Comparison of ENCODE assay signal across 24 mouse cellular contexts in genomic region chr17:73946856-73947255, GRCm38 (mm10). TPM values are rescaled to one million over a fixed set of nuclear protein-coding genes. Genes with fewer than 3 reads are reported as not detected.
DNase-seq lines count a peak whose midpoint lies in the region; TF ChIP-seq lines count a peak whose summit lies in the region.
"Had no signal": no experiment of that assay in that cellular context is flagged by ENCODE, and none has a peak within 500 bp of the region (broad histone marks: within the 10 kb centered on the region; RNA-seq: fewer than 3 reads in every experiment).

No protein-coding gene starts in this region.

- H3K9ac ChIP-seq in liver, adult 2 months (ENCODE audit: low read depth, low read length): no peak overlapping the region
- H3K9ac ChIP-seq: forebrain, embryonic 13.5 days; hindbrain, embryonic 15.5 days; kidney, embryonic 15.5 days; stomach, embryonic 15.5 days had no signal

- no peak for TF ChIP-seq CTCF in gastrocnemius, adult 2 months (IDR thresholded peaks at IDR 0.05)
- TF ChIP-seq CTCF in liver, adult 2 months (IDR thresholded peaks at IDR 0.05; ENCODE audit: low read depth, low read length): no peak

- H3K36me3 ChIP-seq in liver, adult 2 months (ENCODE audit: control insufficient read depth, insufficient read depth, low read length): peaks cover 13% of the 10 kb centered on the region
- H3K36me3 ChIP-seq: G1E; hindbrain, embryonic 15.5 days; kidney, embryonic 15.5 days; stomach, embryonic 15.5 days had no signal

- H3K27ac ChIP-seq in gastrocnemius, adult 2 months: peak overlapping the region; percentile 86
- H3K27ac ChIP-seq in liver, adult 2 months (replicated peaks; ENCODE audit: insufficient read depth, low read depth, low read length): peak overlapping the region; percentile 50
- H3K27ac ChIP-seq in brown adipose tissue, adult 24 weeks (replicated peaks; ENCODE audit: low read depth, low read length): peak overlapping the region; percentile 79
- H3K27ac ChIP-seq: forebrain, embryonic 13.5 days; hindbrain, embryonic 15.5 days; kidney, embryonic 15.5 days; left cerebral cortex, adult 2 months; stomach, embryonic 15.5 days had no signal

- DNase-seq in gastrocnemius, adult 2 months: no peak
- DNase-seq in gastrocnemius, adult 8-10 months (ENCODE audit: low spot score in 2 of 2): no peak
- no peak for DNase-seq in liver, adult 2 months (ENCODE audit: extremely low read depth, low read depth, low spot score)
- DNase-seq in liver (no peak), adipocyte (ENCODE audit: low spot score) (peak; percentile 83)
- no peak for DNase-seq in urinary bladder, adult 2 months (ENCODE audit: low spot score)
- no peak for DNase-seq in thymus, postnatal 14 days
- DNase-seq: B cell, adult 2 months; cerebellum, adult 8-10 months; cerebellum, postnatal 36 days; embryo, embryonic 11 days; gastrocnemius, postnatal 10 days; lung, postnatal 36 days; midbrain, embryonic 14.5 days; right cerebral cortex, postnatal 25 days; thymus, postnatal 36 days had no signal

- H3K79me2 ChIP-seq in liver, adult 2 months (ENCODE audit: control insufficient read depth, insufficient read depth, low read length): peaks cover 10% of the 10 kb centered on the region; the same call in 1 of the 2 replicates

- no peaks in the 10 kb centered on the region for H3K27me3 ChIP-seq in liver, adult 2 months (ENCODE audit: control insufficient read depth, insufficient read depth, low read length)
- H3K27me3 ChIP-seq: CH12.LX; forebrain, embryonic 13.5 days; hindbrain, embryonic 15.5 days; kidney, embryonic 15.5 days; stomach, embryonic 15.5 days had no signal

- peaks cover 32% of the 10 kb centered on the region for H3K4me1 ChIP-seq in liver, adult 2 months (ENCODE audit: control insufficient read depth, insufficient read depth, low read length)
- peaks cover 29% of the 10 kb centered on the region for H3K4me1 ChIP-seq in brown adipose tissue, adult 24 weeks (ENCODE audit: control insufficient read depth, insufficient read depth, insufficient read length, low read length)
- H3K4me1 ChIP-seq: forebrain, embryonic 13.5 days; hindbrain, embryonic 15.5 days; stomach, embryonic 15.5 days had no signal

- peak overlapping the region; percentile 70 for H3K4me3 ChIP-seq in gastrocnemius, adult 2 months
- H3K4me3 ChIP-seq in liver, adult 2 months (ENCODE audit: insufficient read depth, low read depth, low read length): no peak overlapping the region
- H3K4me3 ChIP-seq in brown adipose tissue, adult 24 weeks (ENCODE audit: insufficient read depth, low read depth, low read length): peak overlapping the region; percentile 15
- H3K4me3 ChIP-seq: forebrain, embryonic 13.5 days; hindbrain, embryonic 15.5 days; kidney, embryonic 15.5 days; left cerebral cortex, adult 2 months; stomach, embryonic 15.5 days had no signal

- intact Hi-C loops in gastrocnemius, adult 2 months (cut with DNase I): no loop called here

- TF ChIP-seq POLR2A in liver, adult 2 months (IDR thresholded peaks at IDR 0.05; ENCODE audit: extremely low read depth, insufficient read depth, low read length): no peak

- whole genome bisulfite sequencing in liver, adult 2 months: 45% methylated on average over 5 of the region's 5 CpGs

RNA-seq across cellular contexts. Expression of gene Xdh, which starts 3.1 kb away (rescaled TPM):
- total RNA-seq in gastrocnemius, adult 2 months (2021): 10 to 100 TPM; 54.9 to 72.1 TPM
- total RNA-seq in gastrocnemius, adult 8-10 months (2022): 10 to 100 TPM; 39.6 to 64.1 (median 43.9) TPM
- total RNA-seq in liver, adult 2 months (2014; rRNA removed): 115 and 122 TPM in 2 replicates
- polyA plus RNA-seq in liver, adult 2 months (2012; rRNA removed): 71.1 and 85.8 TPM in 2 replicates
- polyA plus RNA-seq in brown adipose tissue, adult 24 weeks (2012; ENCODE audit: insufficient read depth, insufficient read length, missing spikeins): 46.7 and 49.3 TPM in 2 replicates
- polyA plus RNA-seq in urinary bladder, adult 2 months (2012; rRNA removed): 48.4 and 88.6 TPM in 2 replicates
- polyA plus RNA-seq: G1E had no signal
